Mouse (Mus musculus) layer of hippocampus, adult 2 months (tissue): Measurements from ENCODE around the gene Id1. TPM values are rescaled to one million over a fixed set of nuclear protein-coding genes. Genes with fewer than 3 reads are reported as not detected.
A peak's percentile ranks its signal among the peaks of the same experiment; 100 is the strongest.

Source experiments
- DNase-seq, 2 experiments: peaks; one replicate each; pipeline ENCODE4 v3.0.0; 2022; ENCODE audit warnings: low spot score in 2 of 2
- H3K27ac ChIP-seq: fragments of 200-600 bp; 2 replicates; pipeline ENCODE4 v1.8.1; 2022
- H3K4me3 ChIP-seq: fragments of 200-600 bp; 2 replicates; pipeline ENCODE4 v1.8.1; 2022; ENCODE audit warnings: mild to moderate bottlenecking
- CTCF ChIP-seq: fragments of 200-600 bp; conservative IDR thresholded peaks from 2 replicates; pipeline ENCODE4 v1.8.1; 2022; ENCODE audit warnings: antibody characterized with exemption, mild to moderate bottlenecking, moderate library complexity
- total RNA-seq, 2 experiments: library from RNA; stranded (reverse); gene quantifications; 2 replicates each; pipeline ENCODE4 v1.2.3; 2021

Id1 gene
- total RNA-seq, 2 experiments from 2014 or later: 23.5 to 25.4 TPM

- no peak for DNase-seq
- TF ChIP-seq CTCF: no peak
- Histone ChIP-seq H3K4me3 (no peak overlapping the region), H3K27ac (no peak overlapping the region)
Measured at GRCm38 (mm10) chr2:152740490-152740889, 4.4 kb downstream of the Id1 start.

GRCm38 (mm10) chr2:152741153-152742041 lies 5.3 kb downstream of the Id1 start:
- no peak for DNase-seq
- H3K27ac ChIP-seq: peak overlapping the region; percentile 49
- TF ChIP-seq CTCF: no peak
- no peak overlapping the region for H3K4me3 ChIP-seq

DNA sequence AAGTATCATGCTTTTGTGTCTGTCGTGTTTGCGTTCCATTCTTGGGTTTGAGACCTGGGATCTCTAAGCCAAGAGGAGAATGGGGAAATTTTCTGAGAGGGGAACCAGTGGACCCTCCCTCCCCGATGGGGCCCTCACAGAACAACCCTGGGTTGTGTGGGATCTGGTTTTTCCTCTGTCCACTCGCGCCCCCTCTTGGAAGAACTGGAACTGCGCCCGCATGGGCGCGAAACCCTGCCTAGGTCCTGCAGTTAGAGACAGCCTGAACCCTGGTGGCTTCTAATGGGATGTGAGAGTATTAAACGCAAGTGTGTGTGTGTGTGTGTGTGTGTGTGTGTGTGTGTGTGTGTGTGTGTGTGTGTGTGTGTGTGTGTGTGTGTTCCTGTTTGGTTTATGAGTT lies 6.4 kb downstream of the Id1 start:
- Histone ChIP-seq H3K4me3 (no peak overlapping the region), H3K27ac (no peak overlapping the region; the same call in 1 of the 2 replicates)
- DNase-seq: peak in 1 of 2 experiments; percentile 37
- peak; percentile 70 for TF ChIP-seq CTCF

DNA sequence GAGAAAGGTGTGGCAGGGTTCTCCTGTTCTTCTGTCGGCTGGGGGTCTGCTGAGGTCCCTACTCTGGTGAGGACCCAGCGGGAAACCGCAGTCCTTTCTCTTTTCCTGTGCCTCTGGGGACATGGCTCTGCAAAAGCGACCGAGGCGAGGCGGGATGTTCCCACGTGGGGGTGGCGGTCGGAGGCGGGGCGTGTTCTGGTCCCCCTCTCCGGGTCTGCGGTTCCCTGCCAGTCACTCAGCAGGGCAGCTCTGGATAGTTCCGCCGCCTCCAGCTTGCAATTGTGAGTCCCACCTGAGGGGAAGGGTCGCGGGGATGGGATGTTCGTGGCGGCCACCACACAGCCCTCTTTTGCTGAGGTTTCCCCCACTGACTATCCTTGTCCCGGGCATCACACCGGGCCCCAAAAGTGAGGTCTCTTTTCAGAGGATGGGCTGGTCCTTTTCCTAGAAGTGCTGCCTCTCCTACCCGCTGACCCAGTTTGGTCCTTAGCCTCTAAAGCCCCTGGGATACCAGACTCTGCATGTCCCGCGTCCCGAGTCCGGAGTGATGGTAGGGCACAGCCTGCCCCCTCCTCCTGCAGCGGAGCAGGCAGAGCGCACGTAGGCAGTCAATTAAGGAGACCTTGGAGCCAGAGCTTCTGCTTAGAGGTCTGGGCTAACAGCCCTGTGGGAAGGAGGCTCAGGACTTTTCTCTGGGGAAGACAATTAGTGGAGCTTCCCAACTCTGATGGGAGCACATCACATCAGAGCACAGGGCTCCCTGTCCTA lies 18.1 kb downstream of the Id1 start, which contains the start of gene Cox4i2:
Cox4i2 (plus strand) TSS at position 230 of the 768 bp plus-strand sequence.
- no peak for TF ChIP-seq CTCF
- Histone ChIP-seq H3K27ac (no peak within 1 kb of the TSS), H3K4me3 (no peak within 1 kb of the TSS)
- no peak for DNase-seq

DNA sequence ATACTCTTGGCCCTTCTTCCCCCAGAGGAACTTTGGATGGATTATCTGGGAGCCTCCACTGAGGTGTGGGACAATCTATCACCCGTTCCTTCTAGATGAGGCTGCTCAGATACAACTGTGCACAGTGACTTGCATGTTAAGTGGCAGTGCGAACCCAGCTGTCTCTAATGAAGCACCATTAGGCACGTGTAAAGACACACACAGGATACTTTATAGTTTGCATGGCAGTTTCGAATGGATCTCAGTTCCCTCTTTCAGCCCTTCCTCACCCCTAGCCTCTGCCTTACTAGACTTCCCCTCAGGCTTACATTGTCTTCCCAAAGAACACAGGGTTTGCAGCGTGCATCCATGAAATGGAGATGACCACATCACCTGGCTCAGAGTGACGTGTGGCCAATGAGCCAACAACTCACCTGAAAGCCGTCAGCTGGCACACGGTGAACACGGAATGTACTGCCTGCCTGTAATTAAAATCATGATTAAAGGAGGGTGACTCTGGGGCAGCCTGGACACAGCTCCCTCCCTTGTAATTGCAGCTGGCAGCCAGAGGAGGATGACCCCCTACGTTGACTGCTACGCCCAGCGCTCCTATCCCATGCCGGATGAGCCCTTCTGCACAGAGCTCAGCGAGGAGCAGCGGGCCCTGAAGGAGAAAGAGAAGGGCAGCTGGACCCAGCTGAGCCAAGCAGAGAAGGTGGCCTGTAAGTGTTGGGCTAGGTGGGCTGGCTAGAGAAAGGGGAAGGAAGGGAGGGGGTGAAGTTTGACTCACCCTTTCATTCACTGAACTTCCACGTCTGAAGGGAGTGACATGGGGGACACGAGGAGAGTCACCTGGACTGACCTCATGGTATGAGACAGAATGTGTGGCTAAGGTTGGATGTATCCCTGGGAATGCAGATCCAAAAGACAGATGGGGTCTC lies 20.7 kb downstream of the Id1 start:
- no peak overlapping the region for H3K4me3 ChIP-seq
- no peak for DNase-seq
- H3K27ac ChIP-seq: no peak overlapping the region
- no peak for TF ChIP-seq CTCF

DNA sequence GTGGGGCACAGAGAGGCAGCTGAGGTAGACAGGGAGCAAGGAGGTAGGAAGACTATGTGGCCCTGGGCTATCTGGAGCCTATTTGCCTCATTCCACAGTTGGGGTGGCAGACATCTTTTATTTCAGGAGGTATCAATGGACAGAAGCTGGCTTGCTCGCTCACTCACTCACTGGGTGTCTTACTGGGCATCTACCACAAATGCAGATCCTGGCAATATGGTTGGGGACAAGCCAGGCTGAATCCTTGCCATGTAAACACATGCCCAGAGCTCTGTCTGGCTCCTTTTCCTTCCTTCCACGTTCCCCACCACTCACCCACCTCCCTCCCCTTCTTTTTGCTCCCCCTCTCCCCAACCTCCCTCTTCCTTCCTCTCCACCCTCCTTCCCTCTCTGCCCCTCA lies 21.4 kb downstream of the Id1 start:
- no peak for TF ChIP-seq CTCF
- Histone ChIP-seq H3K27ac (no peak overlapping the region), H3K4me3 (no peak overlapping the region)
- no peak for DNase-seq

- no peak overlapping the region for H3K4me3 ChIP-seq
- H3K27ac ChIP-seq: no peak overlapping the region
- DNase-seq: no peak
- no peak for TF ChIP-seq CTCF
Measured at GRCm38 (mm10) chr2:152758351-152758750, 22.3 kb downstream of the Id1 start.

DNA sequence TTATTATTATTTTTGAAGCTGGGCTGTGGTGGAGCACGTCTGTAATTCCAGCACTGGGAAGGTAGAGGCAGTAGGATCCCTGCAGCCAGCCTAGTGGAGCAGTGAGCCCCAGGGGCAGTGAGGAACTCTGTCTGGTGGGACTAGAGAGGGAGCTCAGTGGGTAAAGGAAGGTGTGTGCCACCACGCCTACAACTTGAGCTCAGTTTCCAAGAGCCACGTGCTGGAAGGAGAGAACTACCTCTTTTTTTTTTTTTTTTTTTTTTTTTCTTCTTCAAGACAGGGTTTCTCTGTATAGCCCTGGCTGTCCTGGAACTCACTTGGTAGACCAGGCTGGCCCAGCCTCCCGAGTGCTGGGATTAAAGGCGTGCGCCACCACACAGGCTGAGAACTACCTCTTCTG lies 27.3 kb downstream of the Id1 start:
- no peak overlapping the region for H3K27ac ChIP-seq
- TF ChIP-seq CTCF: no peak
- H3K4me3 ChIP-seq: no peak overlapping the region
- DNase-seq: no peak

GRCm38 (mm10) chr2:152764172-152765044 lies 28.4 kb downstream of the Id1 start:
- no peak for TF ChIP-seq CTCF
- DNase-seq: no peak
- no peak overlapping the region for H3K4me3 ChIP-seq
- no peak overlapping the region for H3K27ac ChIP-seq

DNA sequence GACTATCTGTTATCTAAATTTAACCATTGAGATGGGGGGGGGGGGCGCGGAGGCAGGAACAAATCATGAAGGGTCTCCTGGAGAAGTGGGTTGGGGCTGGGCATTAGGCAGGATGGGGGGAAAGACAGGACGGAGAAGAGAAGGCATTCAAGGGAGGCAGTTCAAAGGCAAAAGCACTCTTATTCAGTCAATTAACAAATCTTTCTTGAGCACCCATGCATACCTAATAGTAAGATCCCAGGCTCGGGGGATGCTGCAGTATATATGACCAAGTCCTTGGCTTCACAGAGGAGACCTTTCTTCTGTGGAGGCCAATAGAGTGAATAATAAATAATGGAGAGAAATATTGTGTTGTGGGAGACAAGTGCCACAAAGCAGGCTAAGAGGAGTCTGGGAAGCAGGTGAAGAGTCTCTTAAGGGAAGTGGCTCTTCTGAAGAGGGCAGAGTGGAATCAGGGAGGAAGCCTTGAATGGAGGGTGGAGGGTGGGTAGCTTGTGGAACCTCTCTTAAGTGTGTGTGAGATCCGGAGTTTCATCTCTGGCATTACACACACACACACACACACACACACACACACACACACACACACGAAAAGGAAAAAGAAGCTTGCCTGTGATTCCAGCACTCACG lies 29.1 kb downstream of the Id1 start:
- no peak for TF ChIP-seq CTCF
- no peak for DNase-seq
- Histone ChIP-seq H3K27ac (no peak overlapping the region), H3K4me3 (no peak overlapping the region)
